Mouse (Mus musculus) hindbrain, embryonic 11.5 days (tissue): ENCODE measurements around the gene Rictor. TPM values are rescaled to one million over a fixed set of nuclear protein-coding genes. Genes with fewer than 3 reads are reported as not detected.

Experiments
- ATAC-seq: fragments of 200-750 bp; cut with Nextera tagmentation; 2 replicates; pipeline ENCODE4 v1.8.0; 2017; ENCODE audit warnings: mild to moderate bottlenecking, moderate TSS enrichment, moderate library complexity; ENCODE audit not compliant: low FRiP score
- DNase-seq: peaks from one replicate; pipeline ENCODE4 v3.0.0-alpha.2; 2015; ENCODE audit warnings: low spot score
- H3K27ac ChIP-seq: fragments of 300-500 bp; sonication (generic); 2 replicates; pipeline ENCODE4 v1.5.1; 2014; ENCODE audit warnings: mild to moderate bottlenecking, low read depth, low read length
- H3K27me3 ChIP-seq: fragments of 300-500 bp; sonication (generic); 2 replicates; pipeline ENCODE4 v1.6.1; 2014; ENCODE audit warnings: mild to moderate bottlenecking, low read length, moderate library complexity, mixed read lengths; ENCODE audit not compliant: control insufficient read depth, insufficient read depth
- H3K36me3 ChIP-seq: fragments of 300-500 bp; sonication (generic); 2 replicates; pipeline ENCODE4 v1.6.1; 2014; ENCODE audit warnings: mild to moderate bottlenecking, low read length, moderate library complexity, mixed read lengths; ENCODE audit not compliant: control insufficient read depth, insufficient read depth
- H3K4me1 ChIP-seq: fragments of 300-500 bp; sonication (generic); replicated peaks from 2 replicates; pipeline ENCODE4 v1.6.1; 2014; ENCODE audit warnings: low read length, mixed read lengths; ENCODE audit not compliant: control insufficient read depth, insufficient read depth
- H3K4me2 ChIP-seq: fragments of 300-500 bp; sonication (generic); replicated peaks from 2 replicates; pipeline ENCODE4 v1.6.1; 2014; ENCODE audit warnings: mild to moderate bottlenecking, low read depth, low read length
- H3K4me3 ChIP-seq: fragments of 300-500 bp; sonication (generic); 2 replicates; pipeline ENCODE4 v1.5.1; 2014; ENCODE audit warnings: low read depth, low read length
- H3K9ac ChIP-seq: fragments of 300-500 bp; sonication (generic); 2 replicates; pipeline ENCODE4 v1.6.1; 2014; ENCODE audit warnings: low read depth, low read length
- H3K9me3 ChIP-seq: fragments of 300-500 bp; sonication (generic); 2 replicates; pipeline ENCODE4 v1.6.1; 2016; ENCODE audit warnings: low read length; ENCODE audit not compliant: control insufficient read depth
- WGBS: fragments of 180-500 bp; shearing (Covaris S2); extraction: QIAGEN DNeasy Blood & Tissue Kit; methylation state at CpG from one replicate; pipeline ENCODE4 v1.1.7; 2014; 5-methylcytosine and 5-hydroxymethylcytosine counted together
- polyA plus RNA-seq: library from polyadenylated mRNA; unstranded; fragments of >200 nt; fragmentation: Nextera tagmentation; extraction: Ambion mirVana; gene quantifications from 2 replicates; pipeline ENCODE4 v1.2.1, GENCODE M21; 2014

Rictor gene
- polyA plus RNA-seq = 51.7 and 57.6 TPM in 2 replicates

DNA sequence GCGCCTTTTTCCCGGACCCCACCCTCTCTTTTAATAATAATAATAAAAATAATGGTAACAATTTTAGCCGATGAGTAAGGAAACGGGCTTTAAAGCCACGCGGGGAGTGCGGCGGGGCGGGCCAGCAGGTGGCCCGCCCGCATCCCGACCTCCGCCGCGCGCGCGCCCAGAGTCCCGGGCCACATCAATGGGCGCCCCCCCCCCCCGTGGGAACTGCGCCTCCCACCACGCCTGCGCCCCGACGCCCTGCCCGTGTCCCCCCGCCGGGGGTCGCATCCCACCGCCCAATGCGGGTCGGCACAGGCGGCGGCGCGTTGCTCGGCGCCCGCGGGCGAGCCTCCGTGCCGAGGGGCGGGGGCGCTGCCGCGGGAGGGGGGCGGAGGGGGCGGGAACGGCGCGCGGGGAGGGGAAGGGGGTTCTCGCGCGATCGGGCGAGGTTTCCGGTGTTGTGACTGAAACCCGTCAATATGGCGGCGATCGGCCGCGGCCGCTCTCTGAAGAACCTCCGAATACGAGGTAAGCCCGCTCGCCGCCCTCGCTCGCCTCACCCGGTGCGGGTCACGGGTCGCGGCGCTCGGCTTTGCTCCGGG, at the start of gene Rictor:
Gene Rictor (plus strand): TSS at position 444 of the 590 bp plus-strand sequence.
- Histone ChIP-seq H3K9ac (peak within 1 kb of the TSS; percentile 91), H3K4me2 (peak within 1 kb of the TSS; percentile 77), H3K36me3 (no peaks in the 10 kb centered on the region), H3K9me3 (no peaks in the 10 kb centered on the region), H3K4me3 (peak within 1 kb of the TSS; percentile 92), H3K27me3 (no peaks in the 10 kb centered on the region), H3K27ac (peak within 1 kb of the TSS; percentile 93), H3K4me1 (0 out of 2 replicates have a peak, but pooled peaks cover 3% of the 10 kb centered on the region)
- DNase-seq (peak; percentile 87), ATAC-seq (peak; percentile 92)
- 1% methylated on average over 34 of the region's 82 CpGs for WGBS

DNA sequence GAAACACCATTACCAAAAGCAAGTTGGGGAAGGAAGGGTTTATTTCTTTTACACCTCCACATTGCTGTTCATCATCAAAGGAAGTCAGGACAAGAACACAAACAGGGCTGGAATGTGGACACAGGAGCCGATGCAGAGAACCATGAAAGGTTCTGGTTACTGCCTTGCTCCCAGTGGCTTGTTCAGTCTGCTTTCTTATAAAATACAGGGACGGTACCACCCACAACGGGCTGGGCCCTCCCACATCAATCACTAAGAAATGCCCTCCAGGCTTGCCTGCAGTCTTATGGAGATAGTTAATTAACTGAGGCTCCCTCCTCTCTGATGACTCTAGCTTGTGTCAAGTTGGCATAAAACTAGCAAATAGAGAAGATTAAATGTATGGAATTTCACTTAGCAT, 46.2 kb upstream of the Rictor start:
- no peaks in the 10 kb centered on the region for H3K27me3 ChIP-seq
- no peak overlapping the region for H3K9ac ChIP-seq
- DNase-seq (no peak), ATAC-seq (no peak)
- H3K4me2 ChIP-seq = no peak overlapping the region
- H3K4me1 ChIP-seq = no peaks in the 10 kb centered on the region
- H3K4me3 ChIP-seq = no peak overlapping the region
- 53% methylated on average over 3 of the region's 3 CpGs for WGBS
- H3K9me3 ChIP-seq = no peaks in the 10 kb centered on the region
- H3K27ac ChIP-seq = no peak overlapping the region
- no peaks in the 10 kb centered on the region for H3K36me3 ChIP-seq

DNA sequence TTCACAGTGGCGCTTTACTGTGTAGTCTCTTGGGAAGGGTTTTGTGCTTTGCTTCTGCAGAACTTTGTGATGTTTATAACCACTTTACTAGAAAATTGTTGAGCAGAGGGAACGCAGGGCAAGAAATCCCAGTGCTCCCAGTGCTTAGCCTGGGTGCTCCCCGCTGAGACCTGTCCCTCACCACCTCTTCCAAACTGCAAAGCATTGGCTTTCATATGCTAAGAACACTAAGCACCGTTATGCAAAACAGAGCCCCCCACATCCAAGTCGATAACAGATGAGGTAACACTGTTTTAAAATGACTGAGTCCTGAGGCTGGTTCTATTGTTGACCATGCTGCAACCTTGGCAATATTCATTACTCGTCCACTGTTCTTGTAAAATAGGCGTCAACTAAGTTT, 44.2 kb upstream of the Rictor start:
- Histone ChIP-seq H3K27me3 (no peaks in the 10 kb centered on the region), H3K9ac (no peak overlapping the region), H3K4me1 (no peaks in the 10 kb centered on the region), H3K4me3 (no peak overlapping the region), H3K4me2 (no peak overlapping the region), H3K36me3 (no peaks in the 10 kb centered on the region), H3K27ac (no peak overlapping the region), H3K9me3 (no peaks in the 10 kb centered on the region)
- 53% methylated on average over 7 of the region's 7 CpGs for WGBS
- no peak for DNase-seq
- ATAC-seq = no peak

- no peak overlapping the region for H3K27ac ChIP-seq
- H3K4me3 ChIP-seq = no peak overlapping the region
- H3K36me3 ChIP-seq = no peaks in the 10 kb centered on the region
- 49% methylated on average over 5 of the region's 5 CpGs for WGBS
- H3K9ac ChIP-seq = no peak overlapping the region
- no peak for ATAC-seq
- H3K27me3 ChIP-seq = no peaks in the 10 kb centered on the region
- no peak for DNase-seq
- no peaks in the 10 kb centered on the region for H3K4me1 ChIP-seq
- no peaks in the 10 kb centered on the region for H3K9me3 ChIP-seq
- H3K4me2 ChIP-seq = no peak overlapping the region
Measured at GRCm38 (mm10) chr15:6666072-6666471, 42.1 kb upstream of the Rictor start.

DNA sequence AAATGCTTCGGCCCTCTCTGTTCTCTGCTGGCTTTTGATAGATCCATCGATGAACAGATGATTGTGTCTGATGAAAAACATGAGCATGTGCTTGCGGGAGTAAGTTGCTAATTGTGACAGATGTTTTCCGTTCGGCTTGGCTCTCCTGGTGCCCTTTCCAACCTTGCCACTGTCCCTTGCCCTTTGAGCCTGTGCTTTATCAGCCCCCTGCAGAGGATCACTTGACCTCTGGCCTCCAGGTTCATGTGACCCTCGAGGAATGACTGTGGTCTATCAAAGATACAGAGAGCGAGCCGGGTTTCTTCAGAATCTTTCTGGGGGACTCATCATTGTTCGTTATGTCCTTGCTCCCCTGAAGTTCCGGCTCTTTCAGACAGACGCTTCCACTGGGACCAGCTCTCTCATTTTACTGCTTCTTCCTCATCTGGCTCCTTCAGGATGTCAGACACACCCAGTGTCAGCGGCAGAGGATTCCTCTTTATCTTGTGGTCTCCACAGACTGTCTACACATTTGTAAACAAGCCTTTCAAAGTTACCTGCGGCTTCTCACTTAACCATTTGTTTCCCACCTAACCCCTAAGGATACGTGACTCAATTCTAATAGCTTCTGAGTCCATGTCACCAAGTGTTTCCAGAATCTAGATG, 39.3 kb upstream of the Rictor start:
- no peak for ATAC-seq
- no peak overlapping the region for H3K4me3 ChIP-seq
- no peaks in the 10 kb centered on the region for H3K9me3 ChIP-seq
- WGBS = 32% methylated on average over 14 of the region's 14 CpGs
- no peak overlapping the region for H3K27ac ChIP-seq
- no peaks in the 10 kb centered on the region for H3K36me3 ChIP-seq
- H3K27me3 ChIP-seq = no peaks in the 10 kb centered on the region
- no peaks in the 10 kb centered on the region for H3K4me1 ChIP-seq
- H3K9ac ChIP-seq = no peak overlapping the region
- no peak overlapping the region for H3K4me2 ChIP-seq
- DNase-seq = no peak

DNA sequence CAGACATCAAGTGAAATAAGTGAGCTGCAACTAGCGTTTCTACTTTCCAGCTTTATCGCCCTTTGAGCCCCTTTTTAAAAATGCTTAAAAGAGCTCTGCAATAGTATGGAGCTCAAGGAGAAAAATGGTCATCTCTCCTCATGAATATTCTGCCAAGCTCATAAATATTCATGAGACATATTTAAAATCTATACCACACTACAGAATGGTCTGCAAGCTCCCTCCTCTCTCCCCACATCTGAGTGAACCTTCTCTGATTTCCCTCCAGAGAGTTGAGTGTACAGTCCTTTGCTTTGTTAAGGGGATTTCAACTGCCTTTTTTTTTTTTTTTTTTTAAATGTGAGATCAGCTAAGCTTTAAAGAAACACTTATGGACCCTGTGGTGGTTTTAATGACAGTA, 29.7 kb upstream of the Rictor start:
- Histone ChIP-seq H3K4me3 (no peak overlapping the region), H3K4me2 (no peak overlapping the region), H3K27ac (no peak overlapping the region), H3K4me1 (no peaks in the 10 kb centered on the region), H3K9me3 (no peaks in the 10 kb centered on the region), H3K27me3 (no peaks in the 10 kb centered on the region), H3K36me3 (no peaks in the 10 kb centered on the region), H3K9ac (no peak overlapping the region)
- DNase-seq (peak; percentile 6), ATAC-seq (peak; percentile 61; the same call in 1 of the 2 replicates)
- WGBS = 58% methylated on average over 2 of the region's 2 CpGs

DNA sequence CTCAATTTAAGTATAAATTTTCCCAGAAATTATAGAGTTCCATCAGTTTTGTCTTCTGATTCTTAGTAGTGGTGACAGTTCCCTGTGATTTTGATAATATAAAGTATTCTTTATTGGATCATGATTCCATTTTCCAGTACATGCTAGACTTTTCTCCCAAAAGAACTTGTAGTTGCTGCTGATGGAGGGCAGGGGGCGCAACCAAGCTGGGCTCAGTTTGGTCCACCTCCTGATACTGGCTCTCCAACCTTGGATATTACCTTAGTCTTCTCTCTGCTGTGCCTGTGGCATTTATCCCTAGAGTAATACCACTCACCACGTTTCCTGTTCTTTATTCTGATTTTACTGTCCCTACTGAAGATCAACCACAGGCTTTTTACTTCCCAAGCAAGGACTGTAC, 6.0 kb upstream of the Rictor start:
- Histone ChIP-seq H3K27ac (no peak overlapping the region), H3K36me3 (no peaks in the 10 kb centered on the region), H3K4me2 (no peak overlapping the region), H3K27me3 (no peaks in the 10 kb centered on the region), H3K4me3 (no peak overlapping the region), H3K4me1 (no peaks in the 10 kb centered on the region), H3K9ac (no peak overlapping the region), H3K9me3 (no peaks in the 10 kb centered on the region)
- ATAC-seq = no peak
- 86% methylated on average over 2 of the region's 2 CpGs for WGBS
- DNase-seq = no peak

- Histone ChIP-seq H3K4me2 (no peak overlapping the region), H3K4me3 (no peak overlapping the region), H3K4me1 (0 out of 2 replicates have a peak, but pooled peaks cover 3% of the 10 kb centered on the region), H3K9me3 (no peaks in the 10 kb centered on the region), H3K36me3 (no peaks in the 10 kb centered on the region), H3K27ac (no peak overlapping the region), H3K9ac (no peak overlapping the region), H3K27me3 (no peaks in the 10 kb centered on the region)
- DNase-seq (no peak), ATAC-seq (no peak)
- WGBS = 62% methylated on average over 7 of the region's 7 CpGs
Measured at GRCm38 (mm10) chr15:6705351-6705901, 2.8 kb upstream of the Rictor start.

GRCm38 (mm10) chr15:6707551-6707935, 636 bp upstream of the Rictor start:
- WGBS = under 1% methylated on average over 43 of the region's 43 CpGs
- peak overlapping the region; percentile 65 for H3K4me2 ChIP-seq
- ATAC-seq = peak; percentile 78

More at GRCm38 (mm10) chr15:6707551-6707935, 636 bp upstream of the Rictor start:
- Histone ChIP-seq H3K9me3 (no peaks in the 10 kb centered on the region), H3K4me1 (0 out of 2 replicates have a peak, but pooled peaks cover 3% of the 10 kb centered on the region), H3K4me3 (peak overlapping the region; percentile 92), H3K9ac (peak overlapping the region; percentile 91), H3K27me3 (no peaks in the 10 kb centered on the region), H3K36me3 (no peaks in the 10 kb centered on the region), H3K27ac (peak overlapping the region; percentile 93)
- DNase-seq = peak; percentile 83
